Mouse (Mus musculus): ENCODE results near the gene Rbms3.

- no peak for TF ChIP-seq POLR2A (IDR thresholded peaks at IDR 0.05; ENCODE audit: borderline replicate concordance, control insufficient read depth, low read depth, low read length)
- no peak for TF ChIP-seq CTCF (IDR thresholded peaks at IDR 0.05; ENCODE audit: control insufficient read depth, insufficient read depth, low read length)
These were observed 331.8 kb downstream of the Rbms3 start for GRCm38 (mm10) chr9:117297662-117298531.

All from bone marrow, adult 2 months (tissue).